Mouse (Mus musculus): ENCODE results near the gene Onecut1.

Gene Onecut1

DNA sequence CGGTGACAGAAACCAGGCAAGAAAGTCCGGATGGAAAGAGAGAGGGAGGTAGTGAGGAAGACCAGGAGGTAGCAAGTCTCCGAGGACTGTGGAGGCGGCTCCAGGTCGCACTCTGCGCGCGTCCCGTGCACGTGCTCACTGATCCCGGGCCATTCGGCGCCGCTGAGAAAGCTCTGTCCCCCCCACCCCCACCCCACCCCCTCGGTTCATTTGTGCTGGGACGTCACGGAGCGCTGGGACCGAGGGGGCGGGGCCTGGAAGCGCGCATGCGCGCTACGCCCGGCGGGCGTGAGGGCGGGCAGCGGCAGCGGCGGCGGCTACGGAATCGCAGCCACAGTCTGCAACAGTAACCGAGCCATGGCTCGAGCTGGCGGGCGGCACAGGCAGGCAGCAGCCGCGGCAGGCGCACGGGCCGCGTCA is at the start of gene Onecut1:
Gene Onecut1, plus strand, starts transcription at position 361 of the 420 bp plus-strand sequence.
- DNase-seq (ENCODE audit: low spot score), result no peak

DNA sequence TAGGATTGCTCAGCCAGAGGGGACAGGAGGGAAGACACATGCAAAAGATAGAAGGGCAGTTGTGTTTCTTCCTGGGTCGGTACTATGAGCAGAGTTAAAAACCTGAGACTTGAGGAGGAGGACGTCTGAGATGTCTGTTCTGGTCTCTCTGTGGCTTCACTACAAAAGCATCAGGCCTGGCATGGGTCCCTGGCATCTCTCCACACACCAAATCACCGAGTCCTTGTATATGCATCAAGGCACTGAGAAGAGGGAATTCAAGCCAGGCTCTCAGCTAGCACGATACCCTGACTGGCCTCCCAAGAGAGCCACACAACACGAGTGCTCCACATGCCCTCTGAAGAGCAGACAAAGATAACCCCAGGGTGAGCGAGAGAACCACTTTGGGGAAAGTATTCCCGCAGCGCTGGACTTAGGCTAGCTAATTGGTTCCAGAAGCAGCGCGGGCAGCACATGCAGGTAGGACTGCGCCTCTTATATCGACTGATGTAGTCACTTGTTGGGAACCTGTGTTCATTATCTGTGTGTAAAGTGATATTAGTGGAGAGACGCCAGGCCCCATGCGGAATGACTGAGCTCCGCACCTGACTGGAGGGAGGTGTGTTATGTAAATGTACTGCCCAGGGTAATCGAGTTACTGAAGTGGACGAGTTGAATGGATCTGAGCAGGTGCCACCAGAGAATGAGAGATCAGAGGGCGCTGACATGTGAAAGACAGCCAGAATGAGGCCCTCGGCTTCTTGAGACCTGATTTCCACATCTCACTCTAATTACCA is 41.8 kb upstream of the Onecut1 start:
- DNase-seq (ENCODE audit: low spot score), result no peak

DNA sequence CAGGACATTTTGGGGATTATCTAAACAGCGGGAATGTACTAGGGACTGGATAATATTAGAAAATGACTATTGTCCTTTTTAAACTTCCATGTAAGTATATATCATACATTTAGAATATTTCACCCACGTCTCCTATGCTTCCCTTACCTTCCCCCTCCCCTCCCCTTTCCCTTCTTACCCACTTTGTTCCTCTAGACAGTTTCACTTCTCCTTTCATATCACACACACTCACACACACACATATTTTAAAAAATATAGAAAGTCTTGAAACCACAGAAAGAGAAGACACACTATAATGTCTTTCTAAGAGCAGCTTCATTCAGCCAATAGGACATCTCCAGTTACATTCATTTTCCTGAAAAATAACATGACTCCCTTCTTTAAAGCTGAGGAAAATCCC is 36.6 kb upstream of the Onecut1 start:
- DNase-seq (ENCODE audit: low spot score), result no peak

DNA sequence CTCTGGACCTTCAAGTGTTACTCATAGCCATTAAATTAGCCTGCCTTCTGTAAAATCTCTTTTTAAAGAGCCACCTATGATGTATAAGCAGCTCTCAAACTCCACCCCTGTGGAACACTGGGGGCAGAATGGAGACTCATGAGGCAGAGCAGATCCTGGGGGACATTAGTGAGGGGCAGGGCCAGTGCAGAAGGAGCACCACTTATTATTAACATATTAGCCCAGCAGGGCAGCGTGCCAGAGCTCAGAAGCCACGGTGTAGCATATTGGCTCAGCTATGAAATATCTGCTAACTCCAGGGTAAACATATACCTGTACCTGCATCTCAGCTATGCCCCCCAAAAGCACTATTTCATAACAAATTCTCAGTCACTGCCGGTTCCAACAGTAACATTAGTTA is 32.5 kb upstream of the Onecut1 start:
- no peak for DNase-seq (ENCODE audit: low spot score)

DNA sequence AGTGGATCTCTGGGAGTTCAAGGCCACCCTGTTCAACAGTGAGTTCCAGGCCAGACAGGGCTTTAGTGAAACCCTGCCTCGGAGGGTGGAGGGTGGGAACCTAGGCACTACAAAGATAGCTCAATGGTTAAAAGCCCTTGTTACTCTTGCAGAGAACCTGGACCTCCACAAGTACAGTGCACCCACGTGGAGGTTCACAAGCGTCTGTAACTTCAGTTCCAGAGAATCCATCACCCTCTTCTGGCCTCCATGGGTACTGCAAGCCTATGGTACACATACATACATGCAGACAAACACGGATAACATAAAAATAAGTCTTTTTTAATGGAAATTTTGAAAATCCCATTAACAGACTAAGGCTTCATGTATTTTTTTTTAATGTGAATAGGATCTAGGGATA is 18.8 kb upstream of the Onecut1 start:
- no peak for DNase-seq (ENCODE audit: low spot score)

DNA sequence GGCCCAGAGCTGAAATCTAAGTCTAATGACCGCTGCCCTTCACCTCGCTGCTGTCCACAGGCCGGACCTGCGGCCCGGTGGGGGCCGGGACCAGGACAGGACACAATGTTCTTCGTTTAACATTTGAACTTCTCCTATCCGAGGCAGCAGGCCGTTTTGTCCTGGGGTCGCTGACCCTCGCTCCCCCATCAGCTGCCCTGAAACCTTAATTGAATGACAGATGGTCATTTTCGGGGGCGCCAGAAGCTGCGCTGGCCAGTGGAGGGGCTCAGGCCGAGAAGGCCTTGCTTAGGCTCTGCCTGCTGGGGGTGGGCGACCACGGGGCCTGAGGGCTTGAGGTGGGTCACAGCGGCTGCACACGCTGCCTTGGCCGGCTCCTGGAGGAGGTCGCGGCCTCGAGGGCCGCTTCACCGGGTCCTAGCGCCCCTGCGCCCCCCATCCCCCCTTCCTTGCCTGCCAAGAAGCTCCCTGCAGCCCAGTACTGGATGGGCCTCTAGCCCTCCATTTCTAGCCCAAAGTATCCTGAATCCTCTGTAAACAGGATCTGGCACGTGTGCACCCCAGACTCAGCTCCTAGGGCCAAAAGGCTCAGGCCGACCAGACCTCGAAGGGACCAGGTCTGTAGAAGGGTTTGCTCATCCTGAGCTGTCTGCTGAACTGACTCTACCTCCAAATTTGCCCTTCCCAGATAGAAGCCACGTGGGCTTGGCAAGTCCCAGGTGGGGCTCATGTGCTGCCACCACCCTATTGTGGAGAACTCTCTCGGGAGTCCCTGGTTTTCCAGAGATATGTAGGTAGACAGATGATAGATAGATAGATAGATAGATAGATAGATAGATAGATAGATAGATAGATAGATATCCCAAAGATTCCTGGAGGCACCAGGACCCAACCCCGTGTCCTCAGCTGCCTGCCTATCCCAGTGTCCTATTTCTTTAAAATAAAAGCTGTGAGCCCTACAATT is 14.6 kb upstream of the Onecut1 start:
- DNase-seq (ENCODE audit: low spot score), result no peak

DNA sequence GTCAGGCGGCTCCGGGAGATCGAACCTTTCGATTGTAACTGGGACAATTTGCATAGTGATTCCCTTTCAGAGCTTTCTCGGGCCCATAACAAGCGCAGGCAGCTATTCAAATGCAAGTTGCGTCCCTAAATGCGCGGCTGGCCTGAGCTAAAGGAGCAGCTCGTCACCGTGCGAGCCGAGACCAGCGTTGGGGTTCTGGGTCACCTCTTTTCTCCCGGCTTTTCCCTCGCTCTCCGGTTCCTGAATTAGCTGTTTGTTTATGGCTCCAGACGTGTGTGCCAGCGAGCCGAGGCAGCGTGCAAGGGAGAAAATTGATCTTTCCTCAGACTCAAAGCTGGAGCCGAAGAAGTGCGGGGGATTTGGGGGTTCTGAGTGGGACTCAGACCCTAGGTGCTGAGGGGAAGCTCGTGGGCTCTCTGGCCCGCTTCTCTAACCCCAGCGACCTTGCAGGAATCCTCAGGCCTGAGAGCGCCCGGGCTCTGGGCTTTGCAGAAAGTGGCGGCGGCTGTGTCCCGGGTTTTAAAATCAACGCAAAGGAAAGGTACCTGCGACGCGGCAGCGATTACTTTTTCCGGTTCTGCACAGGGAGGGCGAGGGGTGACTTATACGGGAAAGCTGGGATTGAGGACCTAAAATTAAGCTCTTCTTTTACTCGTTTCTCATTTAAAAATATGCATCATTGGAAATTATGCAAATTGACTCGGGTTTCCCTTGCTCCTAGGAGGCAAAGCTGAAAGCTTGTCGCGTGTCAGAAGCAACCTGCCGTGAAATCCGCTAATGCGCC is 13.1 kb upstream of the Onecut1 start:
- no peak for DNase-seq (ENCODE audit: low spot score)

DNA sequence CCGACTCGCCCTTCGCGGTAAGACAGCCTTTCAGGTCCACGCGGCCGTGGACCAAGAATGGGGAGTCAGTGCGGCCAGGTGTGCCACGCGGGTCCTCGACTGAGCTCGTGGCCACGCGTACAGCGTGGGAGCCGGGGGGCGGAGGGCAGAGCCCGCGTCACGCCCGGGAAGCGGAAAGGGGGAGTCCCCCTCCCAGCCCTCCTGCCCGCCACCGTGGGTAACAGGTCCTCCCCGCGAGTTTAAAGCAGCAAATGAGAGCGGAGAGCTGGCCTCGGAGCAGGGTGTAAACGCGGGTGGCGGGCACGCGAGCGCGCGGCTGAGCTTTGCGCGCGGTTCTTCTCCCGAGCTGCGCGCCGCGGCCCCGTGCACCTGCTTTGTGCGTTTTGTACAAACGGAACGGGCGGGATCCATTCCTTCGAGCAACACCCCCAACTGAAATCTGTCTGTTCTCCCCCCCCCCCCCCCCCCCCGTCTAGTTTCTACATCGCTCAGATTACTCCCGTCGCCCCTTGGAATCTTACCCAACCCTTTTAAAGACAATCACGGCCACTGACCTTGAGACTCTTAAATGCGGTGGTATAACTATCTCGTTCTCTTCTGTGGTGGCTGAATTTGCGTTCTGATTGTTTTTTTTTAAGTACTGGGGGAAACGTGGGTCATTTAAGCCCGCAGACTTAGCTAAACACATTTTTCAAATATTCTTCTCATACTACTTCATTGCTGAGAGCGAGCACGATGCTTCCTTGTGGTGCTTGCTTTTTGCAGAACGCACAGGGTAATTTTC is 12.3 kb upstream of the Onecut1 start:
- no peak for DNase-seq (ENCODE audit: low spot score)

DNA sequence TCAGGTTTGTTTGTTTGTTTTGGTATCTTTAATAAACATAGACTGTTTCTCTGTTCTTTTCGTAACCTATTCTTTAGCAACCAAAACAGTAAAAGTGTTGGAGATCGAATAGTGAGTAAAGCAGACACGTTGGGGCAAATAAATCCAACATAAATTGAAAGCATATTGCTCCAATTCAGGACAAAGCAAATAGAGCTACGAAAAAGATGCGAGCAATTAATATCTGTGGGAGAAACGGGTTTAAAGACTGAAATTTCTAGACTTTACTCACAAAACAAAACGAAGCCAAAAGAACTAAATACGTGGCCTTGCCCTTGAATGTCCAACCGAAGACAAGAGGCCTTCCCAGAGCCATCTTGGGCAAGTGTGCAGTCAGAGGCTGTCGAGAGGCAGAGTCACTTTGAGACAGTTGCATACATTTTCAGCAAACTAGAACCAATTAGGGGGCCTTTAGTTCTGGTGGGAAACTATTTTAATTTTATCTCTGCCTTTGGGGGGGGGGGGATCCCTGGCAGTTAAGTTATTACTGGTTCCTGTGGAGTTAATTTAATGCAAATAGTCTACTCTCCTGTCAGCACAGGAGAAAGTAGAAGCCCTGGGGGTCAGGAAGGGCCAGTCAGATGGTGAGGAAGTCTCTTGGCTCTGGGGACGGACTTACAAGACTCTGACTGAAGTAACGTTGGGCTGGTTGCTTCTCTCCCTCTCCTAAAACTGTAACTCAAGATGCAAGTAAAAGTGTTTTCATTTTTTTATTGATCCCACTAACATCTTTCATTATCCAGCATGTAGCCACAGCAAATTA is 11.5 kb upstream of the Onecut1 start:
- no peak for DNase-seq (ENCODE audit: low spot score)

DNA sequence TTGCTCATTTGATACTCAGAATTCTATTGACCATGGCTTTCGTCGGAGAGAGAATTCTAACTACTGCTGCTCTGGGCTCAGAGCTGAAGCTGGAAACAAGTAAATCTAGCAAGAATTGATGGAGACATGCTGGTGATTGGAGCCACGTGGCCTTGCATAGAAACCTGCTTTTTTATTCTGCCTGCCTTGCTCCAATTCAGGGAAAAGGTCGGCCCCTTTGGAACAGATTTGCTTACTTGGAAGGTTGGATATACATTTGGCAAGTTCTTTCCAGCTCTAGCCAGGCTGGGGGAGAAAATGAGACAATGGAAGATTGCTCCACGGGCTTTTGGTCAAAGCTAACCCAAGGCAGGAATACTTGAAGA is 11.0 kb upstream of the Onecut1 start:
- DNase-seq (ENCODE audit: low spot score), result no peak

DNA sequence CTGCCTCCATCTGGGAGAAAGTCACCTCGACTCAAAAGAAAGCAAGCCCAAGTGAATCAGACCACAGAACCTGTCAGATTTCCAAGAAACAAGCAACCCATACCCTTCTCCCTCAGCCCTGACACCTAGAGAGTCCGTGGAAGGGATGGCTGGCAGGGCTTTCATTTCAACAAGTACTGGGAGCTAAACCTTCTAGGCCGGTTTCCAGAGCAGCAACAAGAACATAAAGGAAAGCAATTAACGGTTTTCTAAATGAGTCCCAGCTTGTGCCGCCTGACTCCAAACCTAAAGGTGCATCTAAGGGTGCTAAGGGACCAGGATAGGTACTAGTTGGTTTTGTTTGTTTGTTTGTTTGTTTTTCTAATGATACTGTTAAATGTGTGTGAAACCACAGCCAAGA is 10.1 kb upstream of the Onecut1 start:
- DNase-seq (ENCODE audit: low spot score), result no peak

DNA sequence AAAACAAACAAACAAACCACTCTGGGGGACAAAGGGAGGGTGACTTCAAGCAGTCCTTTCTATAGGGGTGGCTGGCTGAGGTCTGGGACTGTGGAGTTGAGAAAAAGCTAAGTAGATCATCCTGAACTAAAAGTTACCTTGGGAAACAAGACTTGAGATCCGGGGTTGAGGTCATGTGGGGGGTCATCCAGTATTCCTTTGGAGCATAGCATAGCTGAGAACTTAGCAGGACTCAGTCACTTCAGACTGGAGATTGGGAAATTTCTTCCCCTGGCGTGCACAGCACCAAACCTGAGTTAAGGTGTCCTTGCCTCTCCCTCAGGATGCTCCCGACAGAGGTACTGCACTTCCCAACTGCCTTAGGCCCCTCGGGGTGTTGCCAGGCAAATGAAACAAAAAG is 9.4 kb upstream of the Onecut1 start:
- DNase-seq (ENCODE audit: low spot score), result no peak

DNA sequence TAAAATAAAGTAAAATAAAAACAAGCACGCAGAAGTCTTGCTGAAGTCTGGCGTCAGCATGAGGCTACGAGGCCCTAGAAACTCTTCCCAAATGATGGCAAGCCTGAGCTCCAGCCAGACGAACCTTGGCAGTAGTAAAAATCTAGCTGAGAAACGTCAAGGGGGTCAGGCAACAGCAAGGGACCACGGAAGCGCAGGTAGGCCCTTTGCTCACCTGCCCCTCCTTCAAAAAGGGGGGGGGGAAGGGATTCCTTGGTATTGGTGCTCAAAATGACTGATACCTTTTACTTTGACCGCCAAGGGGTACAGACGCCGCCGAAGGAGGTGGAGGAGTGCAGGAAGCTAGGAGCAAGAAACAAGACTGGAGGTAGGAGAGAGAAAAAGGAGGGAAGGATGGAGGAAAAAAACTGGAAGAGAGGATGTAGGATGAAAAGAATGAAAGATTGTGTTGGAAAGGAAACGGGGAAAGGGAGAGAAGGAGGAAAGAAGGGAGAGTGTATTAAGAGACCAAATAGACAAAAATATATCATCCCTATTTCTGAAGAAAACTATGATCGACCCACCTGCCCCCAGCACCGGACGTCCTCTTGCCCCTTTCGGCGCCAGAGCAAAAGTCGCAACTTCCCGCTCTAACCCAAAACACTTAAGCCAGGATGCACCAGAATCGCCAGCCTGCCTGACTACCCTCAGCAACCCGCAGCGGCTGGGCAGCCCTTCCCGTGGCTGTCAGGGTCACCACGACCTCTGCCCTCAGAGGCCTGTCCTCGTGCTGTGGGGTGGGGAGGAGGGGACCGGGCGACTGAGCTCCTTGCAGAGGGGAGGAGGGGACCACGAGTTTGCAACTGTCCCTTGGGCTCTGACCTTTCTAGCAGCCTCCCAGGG is 8.3 kb upstream of the Onecut1 start:
- DNase-seq (ENCODE audit: low spot score), result no peak

DNA sequence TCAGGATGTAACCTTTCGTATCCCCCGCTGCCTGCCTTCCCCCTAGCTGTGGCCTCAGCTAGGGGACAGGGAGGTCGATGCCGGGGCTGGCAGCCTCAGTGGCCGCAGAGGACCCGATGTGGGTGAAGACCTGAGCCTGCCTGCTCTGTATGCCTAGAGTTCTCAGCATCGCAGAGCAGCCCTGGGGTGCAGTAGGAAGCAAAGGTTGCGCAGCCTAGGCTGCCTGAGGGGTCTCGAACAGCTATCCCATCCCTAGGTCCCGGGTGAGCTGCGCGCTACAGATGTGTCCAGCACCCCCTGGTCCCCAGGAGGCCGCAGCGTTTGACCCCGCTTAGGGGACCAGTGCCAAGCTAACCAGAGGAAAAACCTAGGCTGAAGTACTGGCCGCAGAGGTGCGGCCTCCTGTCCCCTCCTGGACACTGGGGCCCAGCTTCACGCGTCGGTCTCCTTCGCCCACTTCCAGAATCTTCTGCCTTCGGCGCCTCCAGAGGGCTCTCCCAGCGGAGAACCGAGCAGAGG is 7.6 kb upstream of the Onecut1 start:
- no peak for DNase-seq (ENCODE audit: low spot score)

DNA sequence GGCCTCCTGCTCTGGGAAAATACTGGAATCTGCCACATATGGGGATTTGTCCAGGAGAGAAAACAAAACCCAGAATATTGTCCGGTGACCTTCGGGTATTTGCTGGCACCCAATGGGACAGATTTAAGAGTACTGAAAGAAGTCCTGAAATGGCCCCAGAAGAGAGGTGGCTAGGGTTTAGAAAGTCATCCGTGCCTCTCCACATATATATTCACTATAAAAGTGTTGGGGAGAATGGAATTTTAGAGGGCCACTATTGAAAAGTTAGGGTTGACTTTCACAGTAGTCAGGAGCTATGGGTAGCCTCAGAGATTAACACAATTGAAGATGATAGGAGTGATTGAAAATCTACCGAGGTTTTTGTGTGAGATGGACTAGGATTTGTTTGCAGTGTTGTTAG is 6.3 kb upstream of the Onecut1 start:
- no peak for DNase-seq (ENCODE audit: low spot score)

DNA sequence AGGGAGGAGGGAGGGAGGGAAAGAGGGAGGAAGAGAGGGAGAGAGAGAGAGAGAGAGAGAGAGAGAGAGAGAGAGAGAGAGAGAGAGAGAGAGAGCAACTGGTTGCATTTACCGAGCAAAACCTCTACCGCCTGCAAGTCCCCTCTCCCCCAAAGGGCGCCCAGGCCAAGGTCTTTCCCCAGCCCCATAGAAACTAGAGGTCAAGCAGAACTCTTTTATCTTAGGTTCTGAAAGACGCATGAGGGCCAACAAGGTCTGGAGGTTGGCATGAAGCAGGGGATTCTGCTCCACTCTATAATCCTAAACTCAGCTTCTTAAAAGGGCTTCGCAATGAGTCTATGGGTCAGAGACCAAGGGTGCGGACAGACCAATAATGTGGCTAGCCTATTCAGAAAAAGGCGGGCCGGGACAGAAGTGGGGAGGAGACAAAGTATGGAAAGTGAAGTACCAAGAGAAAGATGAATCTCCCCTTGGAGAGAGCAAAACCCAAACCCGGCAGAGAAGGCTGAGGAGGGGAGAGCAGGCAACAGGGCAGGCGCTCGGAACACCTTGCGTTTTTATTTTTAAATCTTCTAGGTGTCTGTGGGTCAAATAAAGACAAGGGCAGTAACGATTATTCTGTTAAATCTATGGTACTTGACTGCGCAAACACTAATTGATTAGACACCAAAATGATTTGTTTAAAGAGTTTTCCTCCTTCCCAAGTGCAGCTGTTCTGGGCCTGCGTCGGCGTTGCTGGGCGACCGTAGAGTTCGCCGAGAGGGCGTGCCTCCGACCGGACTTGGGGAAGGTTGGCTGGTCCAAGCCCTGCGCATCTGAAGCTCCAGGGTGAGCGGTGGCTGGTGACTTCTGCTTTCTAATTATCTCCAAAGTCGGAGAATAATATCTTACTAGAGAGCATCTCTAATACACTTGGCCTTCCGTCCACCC is 4.9 kb upstream of the Onecut1 start:
- no peak for DNase-seq (ENCODE audit: low spot score)

DNA sequence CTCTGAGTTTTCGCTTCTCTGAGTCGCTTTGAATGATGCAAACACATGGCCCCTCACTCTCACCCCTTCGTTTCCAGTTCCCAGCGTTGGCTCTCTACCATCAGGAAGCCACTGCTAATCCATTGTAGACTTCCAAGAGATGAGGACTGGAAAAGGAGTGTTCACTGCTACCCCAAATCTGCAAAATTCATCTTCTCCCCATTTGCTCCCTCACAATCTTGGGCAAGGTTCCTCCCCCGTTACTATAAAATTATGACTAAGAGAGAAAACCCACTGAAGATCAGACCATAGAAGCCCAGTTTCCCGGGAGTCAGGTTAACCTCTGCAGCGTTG is 4.2 kb upstream of the Onecut1 start:
- no peak for DNase-seq (ENCODE audit: low spot score)

DNA sequence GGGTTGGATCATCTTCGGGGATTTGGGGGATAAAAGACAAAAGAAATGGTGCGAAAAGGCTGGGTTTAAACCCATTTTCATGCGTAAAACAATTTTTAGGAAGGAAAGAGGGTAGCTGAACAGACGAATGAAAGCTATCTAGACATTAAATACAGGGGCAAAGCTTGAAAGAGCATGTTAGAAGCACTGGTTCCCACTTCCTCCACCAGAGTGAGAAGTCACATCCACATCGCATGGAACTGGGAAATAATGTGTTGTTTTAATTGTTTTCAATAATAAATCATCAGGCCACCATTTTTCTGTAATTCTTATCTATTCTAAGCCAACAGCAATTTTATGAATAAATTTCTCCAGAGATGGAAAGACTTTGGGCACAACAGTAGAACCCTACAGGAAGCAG is 3.6 kb upstream of the Onecut1 start:
- no peak for DNase-seq (ENCODE audit: low spot score)

DNA sequence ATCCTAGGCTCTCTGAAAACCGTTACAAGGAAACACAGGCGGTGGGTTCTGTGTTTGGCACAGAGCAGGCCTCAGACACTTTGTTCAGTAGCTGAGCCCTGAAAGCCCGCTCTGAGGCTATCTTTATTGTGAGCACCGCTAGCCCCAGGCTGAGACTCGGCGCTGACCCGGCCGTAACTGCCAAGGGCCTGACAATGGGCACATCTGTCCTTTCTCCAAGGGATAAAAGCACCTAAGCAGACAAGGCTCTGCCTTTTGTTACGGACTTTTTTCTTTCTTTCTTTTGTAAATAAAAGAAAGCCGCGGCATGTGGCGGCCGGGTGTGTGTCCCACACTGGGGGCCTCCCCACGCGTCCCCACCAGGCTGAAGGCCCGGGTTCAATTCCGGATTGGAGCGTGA is 1.3 kb upstream of the Onecut1 start:
- DNase-seq (ENCODE audit: low spot score), result no peak
